Mouse (Mus musculus) liver, adult 2 months (tissue): ENCODE measurements at regions not wholly inside any gene's neighbourhood (a gene's known extent, or its start where the extent isn't known, plus 50 kb on each side); places are given as distances from the start of the nearest gene placed in this dataset.

Experiments
- DNase-seq: peaks from one replicate; pipeline ENCODE4 v3.0.0-alpha.2; 2011; ENCODE audit warnings: low read depth, low spot score; ENCODE audit errors: extremely low read depth
- H3K27ac ChIP-seq: fragments of 200-500 bp; replicated peaks from 2 replicates; pipeline ENCODE4 v1.5.1; 2012; ENCODE audit warnings: low read depth, mild to moderate bottlenecking, control low read depth, inconsistent platforms, low read length; ENCODE audit not compliant: insufficient read depth
- H3K27me3 ChIP-seq: fragments of 200-500 bp; 2 replicates; pipeline ENCODE4 v1.6.1; 2012; ENCODE audit warnings: mild to moderate bottlenecking, moderate library complexity, low read length, inconsistent platforms; ENCODE audit not compliant: control insufficient read depth, insufficient read depth
- H3K36me3 ChIP-seq: fragments of 200-500 bp; 2 replicates; pipeline ENCODE4 v1.6.1; 2012; ENCODE audit warnings: low read length, inconsistent platforms; ENCODE audit not compliant: control insufficient read depth, insufficient read depth
- H3K4me1 ChIP-seq: fragments of 200-500 bp; 2 replicates; pipeline ENCODE4 v1.6.1; 2011; ENCODE audit warnings: low read length; ENCODE audit not compliant: control insufficient read depth, insufficient read depth
- H3K4me3 ChIP-seq: fragments of 200-500 bp; 2 replicates; pipeline ENCODE4 v1.5.1; 2011; ENCODE audit warnings: low read depth, mild to moderate bottlenecking, control low read depth, low read length, moderate library complexity; ENCODE audit not compliant: insufficient read depth
- H3K79me2 ChIP-seq: fragments of 200-500 bp; 2 replicates; pipeline ENCODE4 v1.6.1; 2012; ENCODE audit warnings: inconsistent platforms, mild to moderate bottlenecking, low read length, moderate library complexity; ENCODE audit not compliant: control insufficient read depth, insufficient read depth
- H3K9ac ChIP-seq: fragments of 200-500 bp; 2 replicates; pipeline ENCODE4 v1.6.1; 2012; ENCODE audit warnings: low read depth, mild to moderate bottlenecking, control low read depth, inconsistent platforms, low read length
- CTCF ChIP-seq: fragments of 200-500 bp; IDR thresholded peaks from 2 replicates; pipeline ENCODE4 v1.5.1; 2011; ENCODE audit warnings: low read depth, low read length, control low read depth
- WGBS: fragments of 180-500 bp; shearing (Covaris S2); methylation state at CpG from one replicate; pipeline ENCODE4 v1.1.7; 2018; 5-methylcytosine and 5-hydroxymethylcytosine counted together

DNA sequence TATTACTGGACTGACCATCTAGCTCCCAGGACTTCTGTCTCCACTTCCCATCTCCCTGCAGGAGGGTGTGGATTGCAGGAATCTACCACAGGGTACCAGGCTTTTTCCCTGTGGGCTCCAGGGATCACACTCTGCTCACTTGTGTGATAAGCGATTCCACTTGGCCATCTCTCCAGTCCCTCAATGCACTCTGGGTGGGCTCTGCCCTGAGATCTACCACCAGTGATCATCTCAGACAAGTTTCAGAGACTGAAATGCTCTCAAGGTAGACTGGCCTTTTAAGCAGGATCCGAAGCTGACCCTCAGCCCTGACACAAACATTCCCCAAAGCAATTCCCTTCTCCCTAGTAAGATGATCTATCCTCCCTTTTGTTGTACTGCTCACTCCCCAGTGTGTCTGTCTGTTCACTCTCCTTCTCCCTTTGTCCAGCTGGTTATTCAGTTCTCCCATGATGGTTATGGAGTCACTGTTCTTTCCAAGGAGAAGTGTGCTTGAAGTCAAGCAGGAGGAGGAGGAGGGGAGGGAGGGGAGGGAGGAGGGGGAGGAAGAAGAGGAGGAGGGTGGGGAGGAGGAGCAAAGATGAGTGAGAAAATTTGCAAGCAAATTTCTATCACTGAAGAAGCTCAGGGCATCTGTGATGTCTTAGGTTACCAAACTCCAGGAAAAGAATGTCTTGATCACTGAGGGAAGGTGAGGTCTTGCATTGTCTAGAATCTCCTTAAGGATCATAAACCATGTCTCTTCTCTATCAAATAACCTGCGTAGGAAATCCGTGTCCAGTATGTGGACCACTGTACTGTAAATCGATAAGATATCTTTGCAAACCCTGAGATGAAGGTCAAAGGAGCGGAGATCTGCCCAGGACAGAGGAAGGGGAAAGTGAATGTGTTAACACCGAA lies 50.4 kb upstream of the Mindy3 start:
- no peak overlapping the region for H3K9ac ChIP-seq
- DNase-seq: no peak
- TF ChIP-seq CTCF: no peak
- H3K27me3 ChIP-seq: no peaks in the 10 kb centered on the region
- no peaks in the 10 kb centered on the region for H3K36me3 ChIP-seq
- no peak overlapping the region for H3K4me3 ChIP-seq
- H3K4me1 ChIP-seq: no peaks in the 10 kb centered on the region
- no peaks in the 10 kb centered on the region for H3K79me2 ChIP-seq
- WGBS: 82% methylated on average over 7 of the region's 7 CpGs
- no peak overlapping the region for H3K27ac ChIP-seq
